Mouse (Mus musculus) thymus, adult 2 months (tissue): ENCODE results near the gene Cep290.

Experiments used
- CTCF ChIP-seq: fragments of 200-500 bp; IDR thresholded peaks from 2 replicates; pipeline ENCODE4 v1.5.1; 2012; ENCODE audit warnings: mild to moderate bottlenecking, control low read depth, low read length, moderate library complexity, borderline replicate concordance; ENCODE audit not compliant: control insufficient read depth, poor library complexity, insufficient read depth; ENCODE audit errors: extremely low read depth
- POLR2A ChIP-seq: fragments of 200-500 bp; IDR thresholded peaks from 2 replicates; pipeline ENCODE4 v1.6.1; 2012; ENCODE audit warnings: mild to moderate bottlenecking, low read length, control low read depth, moderate library complexity; ENCODE audit not compliant: control insufficient read depth, poor library complexity, insufficient read depth; ENCODE audit errors: extremely low read depth

- TF ChIP-seq CTCF = no peak
- TF ChIP-seq POLR2A = no peak
Measured at GRCm38 (mm10) chr10:100556566-100557175, 69.3 kb downstream of the Cep290 start.
